Mouse (Mus musculus): ENCODE measurements around the gene Mrrf.

The Mrrf gene

DNA sequence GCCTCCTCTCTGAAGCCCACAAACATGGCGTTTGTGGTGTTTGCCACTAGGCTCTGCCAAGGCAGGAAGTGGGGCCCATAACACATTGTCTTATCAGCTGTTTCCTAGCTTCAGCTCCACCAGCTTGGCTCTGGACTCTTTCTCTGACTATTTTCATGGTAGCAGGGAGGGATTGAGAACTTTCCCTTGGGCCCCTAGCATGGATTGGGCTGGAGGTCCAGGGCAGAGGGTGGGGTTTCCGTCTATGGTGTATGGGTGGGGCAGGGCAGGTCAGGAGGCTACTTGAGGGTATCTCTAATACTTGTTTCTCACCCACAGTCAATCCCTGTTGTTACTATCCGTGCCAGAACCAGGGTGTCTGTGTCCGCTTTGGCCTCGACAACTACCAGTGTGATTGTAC is 100.7 kb downstream of the Mrrf start:
- no peak for DNase-seq

DNA sequence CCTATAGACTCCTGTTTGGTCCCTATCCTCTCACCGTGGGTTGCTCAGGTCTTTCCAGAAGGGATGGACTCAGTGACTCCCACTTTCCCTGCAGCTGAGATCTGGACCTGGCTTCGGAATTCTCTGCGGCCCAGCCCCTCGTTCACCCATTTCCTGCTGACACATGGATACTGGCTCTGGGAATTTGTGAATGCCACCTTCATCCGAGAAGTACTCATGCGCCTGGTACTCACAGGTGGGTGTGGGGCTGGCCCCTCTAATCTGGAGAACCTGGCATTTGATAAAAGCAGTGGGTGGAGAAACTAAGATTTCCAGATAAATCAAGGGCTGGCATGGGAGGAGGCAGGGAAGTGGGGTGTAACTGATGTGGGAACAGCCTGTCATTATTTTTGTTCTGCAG is 101.4 kb downstream of the Mrrf start:
- DNase-seq: no peak

DNA sequence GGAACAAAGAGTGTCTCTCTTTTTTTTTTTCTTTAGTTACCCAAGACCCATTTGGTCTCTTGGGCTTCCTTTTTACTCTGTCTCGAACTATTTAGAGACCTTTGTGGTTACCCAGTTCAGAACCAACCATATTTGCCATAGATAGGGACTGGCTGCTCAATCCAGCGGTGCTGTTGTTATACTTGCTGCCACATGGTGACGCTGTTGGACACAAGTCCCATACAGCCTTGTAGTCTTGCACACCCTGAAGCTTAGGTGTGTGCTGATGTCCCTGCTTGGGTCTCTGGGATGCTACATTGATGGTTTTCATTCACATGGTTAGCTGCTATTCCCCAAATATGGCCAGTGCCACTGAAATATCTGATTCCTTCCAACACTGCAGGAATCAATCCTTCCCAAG is 102.3 kb downstream of the Mrrf start:
- DNase-seq: no peak

DNA sequence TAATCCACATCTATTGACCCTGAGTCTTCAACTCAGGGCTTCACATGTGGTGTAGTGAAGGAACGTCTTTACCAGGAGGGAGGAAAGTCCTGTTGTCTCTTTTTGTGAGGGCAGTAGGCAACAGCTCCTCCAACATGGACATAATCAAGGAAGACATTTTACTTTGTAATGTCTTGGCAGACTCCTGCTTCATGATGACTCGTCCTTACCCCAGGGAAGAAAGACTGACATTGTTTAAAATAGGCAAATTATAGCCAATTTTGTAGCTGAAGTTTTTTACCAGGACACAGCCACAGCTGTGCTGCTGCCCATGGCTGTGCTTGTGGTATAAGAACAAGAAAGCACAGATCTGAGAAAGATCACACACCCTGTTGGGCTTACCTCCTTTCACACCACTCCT is 102.8 kb downstream of the Mrrf start:
- no peak for DNase-seq
